Mouse (Mus musculus): ENCODE results near the gene Klk15.
"Not testable (repeated sequence)": the region's sequence is repeated elsewhere in the genome, so short reads cannot be mapped to it uniquely, and the experiment has no call there.

Gene Klk15

GRCm38 (mm10) chr7:43975761-43976160 lies 42.2 kb downstream of the Klk15 start, which contains the start of gene Klk1b9:
TSS of gene Klk1b9 (plus strand) at chr7:43976061.
- not testable (repeated sequence) for DNase-seq (ENCODE audit: inconsistent ontology term)

- DNase-seq (ENCODE audit: inconsistent ontology term), result no peak
Observed at GRCm38 (mm10) chr7:43985657-43986056, 52.1 kb downstream of the Klk15 start.
